Mouse (Mus musculus) liver, adult 2 months (tissue): ENCODE results near the gene Ccpg1os.

Experiments
- CTCF ChIP-seq: fragments of 200-500 bp; IDR thresholded peaks from 2 replicates; pipeline ENCODE4 v1.5.1; 2011; ENCODE audit warnings: low read depth, low read length, control low read depth
- POLR2A ChIP-seq: fragments of 200-500 bp; IDR thresholded peaks from 2 replicates; pipeline ENCODE4 v1.6.1; 2011; ENCODE audit warnings: low read length, control low read depth; ENCODE audit not compliant: insufficient read depth; ENCODE audit errors: extremely low read depth

GRCm38 (mm10) chr9:72987703-72988102, 2.5 kb upstream of the Ccpg1os start:
- no peak for TF ChIP-seq POLR2A
- no peak for TF ChIP-seq CTCF
